Mouse (Mus musculus) mouse trophoblast stem cell (cell line): ENCODE data around the gene Nck2.

Experiments
- in situ Hi-C, 2 experiments: fragments of 300-500 bp; cut with MseI, MboI; formaldehyde crosslinking; loops; 2 replicates in 1 of 2; 3 replicates in 1 of 2; pipeline ENCODE4 v1.15.1; 2025

Nck2 gene

GRCm38 (mm10) chr1:43465957-43466624 is 21.7 kb downstream of the Nck2 start:
- in situ Hi-C loops: no loop called here

- in situ Hi-C loops: no loop called here
Observed at GRCm38 (mm10) chr1:43467656-43468055, 23.3 kb downstream of the Nck2 start.

GRCm38 (mm10) chr1:43468207-43468606 is 23.8 kb downstream of the Nck2 start:
- in situ Hi-C loops: no loop called here

- in situ Hi-C loops: no loop called here
Observed at GRCm38 (mm10) chr1:43468978-43469377, 24.6 kb downstream of the Nck2 start.

GRCm38 (mm10) chr1:43470421-43471179 is 26.2 kb downstream of the Nck2 start:
- in situ Hi-C loops: no loop called here

- in situ Hi-C loops: no loop called here
Observed at GRCm38 (mm10) chr1:43471180-43472045, 27.0 kb downstream of the Nck2 start.

- in situ Hi-C loops: no loop called here
Observed at GRCm38 (mm10) chr1:43472046-43472649, 27.8 kb downstream of the Nck2 start.

GRCm38 (mm10) chr1:43473734-43474534 is 29.6 kb downstream of the Nck2 start:
- in situ Hi-C loops: no loop called here

- in situ Hi-C loops: no loop called here
Observed at GRCm38 (mm10) chr1:43474535-43475409, 30.4 kb downstream of the Nck2 start.

GRCm38 (mm10) chr1:43477954-43478353 is 33.6 kb downstream of the Nck2 start:
- in situ Hi-C loops: no loop called here

GRCm38 (mm10) chr1:43485204-43485603 is 40.8 kb downstream of the Nck2 start:
- in situ Hi-C loops: no loop called here

- in situ Hi-C loops: no loop called here
Observed at GRCm38 (mm10) chr1:43486500-43486899, 42.1 kb downstream of the Nck2 start.

- in situ Hi-C loops: no loop called here
Observed at GRCm38 (mm10) chr1:43486956-43487722, 42.8 kb downstream of the Nck2 start.

GRCm38 (mm10) chr1:43489311-43489710 is 44.9 kb downstream of the Nck2 start:
- in situ Hi-C loops: no loop called here

GRCm38 (mm10) chr1:43491506-43492269 is 47.3 kb downstream of the Nck2 start:
- in situ Hi-C loops: no loop called here

- in situ Hi-C loops: no loop called here
Observed at GRCm38 (mm10) chr1:43492803-43493437, 48.5 kb downstream of the Nck2 start.

- in situ Hi-C loops: no loop called here
Observed at GRCm38 (mm10) chr1:43496051-43496450, 51.7 kb downstream of the Nck2 start.

- in situ Hi-C loops: no loop called here
Observed at GRCm38 (mm10) chr1:43496993-43497392, 52.6 kb downstream of the Nck2 start.
